Mouse (Mus musculus) stomach, embryonic 14.5 days (tissue): ENCODE measurements around the gene Nop2. TPM values are rescaled to one million over a fixed set of nuclear protein-coding genes. Genes with fewer than 3 reads are reported as not detected.

ENCODE experiments used
- ATAC-seq: fragments of 200-750 bp; cut with Nextera tagmentation; 2 replicates; pipeline ENCODE4 v1.8.0; 2017; ENCODE audit warnings: low read depth, moderate TSS enrichment; ENCODE audit not compliant: insufficient number of reproducible peaks, insufficient read depth, low FRiP score
- H3K27ac ChIP-seq: fragments of 300-500 bp; sonication (generic); 2 replicates; pipeline ENCODE4 v1.5.1; 2014; ENCODE audit warnings: mild to moderate bottlenecking, low read length, moderate library complexity, mixed read lengths
- H3K27me3 ChIP-seq: fragments of 300-500 bp; sonication (generic); 2 replicates; pipeline ENCODE4 v1.6.1; 2014; ENCODE audit warnings: low read length, control low read depth, mixed read lengths; ENCODE audit not compliant: control insufficient read depth, insufficient read depth
- H3K36me3 ChIP-seq: fragments of 300-500 bp; sonication (generic); 2 replicates; pipeline ENCODE4 v1.6.1; 2014; ENCODE audit warnings: mild to moderate bottlenecking, control low read depth, low read length, moderate library complexity, mixed read lengths; ENCODE audit not compliant: control insufficient read depth, insufficient read depth
- H3K4me1 ChIP-seq: fragments of 300-500 bp; sonication (generic); 2 replicates; pipeline ENCODE4 v1.6.1; 2014; ENCODE audit warnings: low read length, control low read depth, mixed read lengths; ENCODE audit not compliant: control insufficient read depth, insufficient read depth
- H3K4me2 ChIP-seq: fragments of 300-500 bp; sonication (generic); replicated peaks from 2 replicates; pipeline ENCODE4 v1.6.1; 2014; ENCODE audit warnings: low read depth, low read length, control low read depth
- H3K4me3 ChIP-seq: fragments of 300-500 bp; sonication (generic); 2 replicates; pipeline ENCODE4 v1.5.1; 2014; ENCODE audit warnings: low read depth, low read length, control low read depth
- H3K9ac ChIP-seq: fragments of 300-500 bp; sonication (generic); replicated peaks from 2 replicates; pipeline ENCODE4 v1.6.1; 2014; ENCODE audit warnings: low read depth, mild to moderate bottlenecking, control low read depth, low read length, moderate library complexity, mixed read lengths
- H3K9me3 ChIP-seq: fragments of 300-500 bp; sonication (generic); 2 replicates; pipeline ENCODE4 v1.6.1; 2016; ENCODE audit warnings: low read depth, low read length, control low read depth; ENCODE audit not compliant: control insufficient read depth
- WGBS: fragments of 180-500 bp; shearing (Covaris S2); extraction: QIAGEN DNeasy Blood & Tissue Kit; methylation state at CpG from one replicate; pipeline ENCODE4 v1.1.7; 2014; 5-methylcytosine and 5-hydroxymethylcytosine counted together
- polyA plus RNA-seq: library from polyadenylated mRNA; unstranded; fragments of >200 nt; fragmentation: Nextera tagmentation; extraction: Ambion mirVana; gene quantifications from 2 replicates; pipeline ENCODE4 v1.2.1, GENCODE M21; 2014

Nop2 gene
- polyA plus RNA-seq, 1 experiment from 2014 or later = 52.3 TPM

DNA sequence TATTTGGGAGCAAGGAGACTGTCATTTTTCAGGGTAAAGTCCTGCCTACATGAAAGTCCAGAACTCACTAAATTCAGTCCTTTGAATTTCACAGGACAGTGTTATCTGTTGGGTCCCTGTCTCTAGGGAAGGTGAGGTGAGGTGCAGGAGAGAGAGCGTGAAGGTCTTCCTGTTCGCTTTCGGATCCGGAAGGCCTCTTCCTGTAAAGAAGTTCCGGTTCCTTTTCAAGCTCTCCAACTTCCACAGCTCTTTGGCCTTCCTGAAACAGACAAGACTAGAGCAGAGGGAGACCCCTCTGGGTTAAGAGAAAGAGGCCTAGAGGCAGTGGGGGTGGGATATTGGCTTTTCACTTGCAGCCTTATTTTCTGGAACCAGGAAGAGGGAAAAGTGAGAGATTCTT, 39.3 kb upstream of the Nop2 start:
- H3K27ac ChIP-seq = no peak overlapping the region
- ATAC-seq = no peak

DNA sequence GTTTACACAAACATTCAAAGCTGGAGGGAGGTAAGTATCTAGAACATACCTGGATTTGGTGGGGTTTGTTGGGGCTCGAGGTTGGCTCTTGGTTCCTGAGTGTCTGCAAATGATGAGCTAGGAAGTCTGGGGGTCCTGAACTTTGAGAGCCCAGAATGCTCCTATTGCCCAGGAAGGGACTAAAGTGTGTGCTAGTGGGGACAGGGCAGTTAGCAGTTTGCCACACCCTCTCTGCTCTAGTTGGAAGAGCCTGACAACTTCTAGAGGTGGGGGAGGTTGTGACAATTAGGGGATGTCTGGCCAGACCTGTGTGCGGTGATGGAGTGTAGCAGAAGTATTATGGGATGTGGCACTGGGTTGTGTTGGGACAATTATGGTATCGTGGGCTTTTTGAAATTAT, 36.9 kb upstream of the Nop2 start:
- Histone ChIP-seq H3K4me1 (peaks cover 34% of the 10 kb centered on the region), H3K36me3 (peaks cover 19% of the 10 kb centered on the region), H3K4me2 (no peak overlapping the region), H3K27me3 (no peaks in the 10 kb centered on the region), H3K9ac (no peak overlapping the region), H3K4me3 (no peak overlapping the region), H3K27ac (peak overlapping the region; percentile 95), H3K9me3 (no peaks in the 10 kb centered on the region)
- ATAC-seq = no peak
- 50% methylated on average over 3 of the region's 3 CpGs for WGBS

More for the DNA sequence above, 39.3 kb upstream of the Nop2 start:
- H3K4me2 ChIP-seq = no peak overlapping the region
- H3K9ac ChIP-seq = no peak overlapping the region
- peaks cover 17% of the 10 kb centered on the region for H3K4me1 ChIP-seq
- H3K4me3 ChIP-seq = no peak overlapping the region
- H3K27me3 ChIP-seq = no peaks in the 10 kb centered on the region
- H3K9me3 ChIP-seq = no peaks in the 10 kb centered on the region
- no peaks in the 10 kb centered on the region for H3K36me3 ChIP-seq
- WGBS = 82% methylated on average over 5 of the region's 5 CpGs

DNA sequence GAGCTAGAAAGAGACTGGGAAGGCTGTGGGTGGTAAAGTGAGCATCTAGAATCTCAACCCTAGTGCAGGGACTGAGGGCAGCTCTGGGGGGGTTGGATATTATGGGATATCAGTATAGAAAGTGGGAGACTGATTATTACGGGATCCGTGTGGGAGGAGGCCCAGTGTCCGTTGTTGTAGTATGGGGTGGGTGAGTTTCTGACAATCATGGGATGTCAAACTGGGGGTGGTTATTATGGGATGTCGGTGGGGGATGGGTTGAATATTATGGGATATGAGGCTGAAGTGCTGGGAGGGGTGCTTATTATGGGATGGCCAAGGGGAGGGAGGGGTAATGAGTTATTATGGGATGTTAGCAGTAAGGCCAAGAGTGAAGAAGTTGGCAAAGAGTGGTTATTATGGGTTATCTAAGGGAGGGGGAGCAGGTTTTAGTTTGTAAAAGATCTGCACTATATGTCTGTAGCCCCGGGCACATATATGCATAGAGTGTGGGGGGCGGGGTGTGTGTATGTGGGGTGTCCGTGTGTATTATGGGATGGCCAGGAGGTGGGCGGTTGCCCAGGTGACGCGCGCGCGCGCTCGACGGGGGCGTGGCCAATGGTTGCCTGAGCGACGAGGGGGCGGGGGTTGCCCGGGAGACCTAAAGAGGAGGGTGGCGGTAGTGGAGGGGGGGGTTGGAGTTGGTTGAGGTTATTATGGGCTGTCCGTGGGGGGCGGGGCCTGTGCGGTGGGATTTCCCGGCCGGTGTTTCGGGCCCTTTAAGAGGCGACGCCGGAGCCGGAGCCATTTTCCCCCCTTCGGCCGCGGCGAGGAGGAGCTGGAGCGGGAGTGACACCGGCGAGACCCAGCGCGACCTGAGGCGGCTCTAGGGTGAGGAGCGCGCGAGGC, 36.1 kb upstream of the Nop2 start, which contains the start of gene Chd4:
Chd4 (plus strand) TSS at position 591 of the 888 bp plus-strand sequence.
- Histone ChIP-seq H3K27ac (peak within 1 kb of the TSS; percentile 95), H3K36me3 (peaks cover 27% of the 10 kb centered on the region), H3K27me3 (no peaks in the 10 kb centered on the region), H3K9me3 (no peaks in the 10 kb centered on the region), H3K9ac (peak within 1 kb of the TSS; percentile 96), H3K4me1 (peaks cover 26% of the 10 kb centered on the region), H3K4me2 (peak within 1 kb of the TSS; percentile 95), H3K4me3 (peak within 1 kb of the TSS; percentile 98)
- peak; percentile 81 for ATAC-seq
- WGBS = 2% methylated on average over 40 of the region's 45 CpGs

DNA sequence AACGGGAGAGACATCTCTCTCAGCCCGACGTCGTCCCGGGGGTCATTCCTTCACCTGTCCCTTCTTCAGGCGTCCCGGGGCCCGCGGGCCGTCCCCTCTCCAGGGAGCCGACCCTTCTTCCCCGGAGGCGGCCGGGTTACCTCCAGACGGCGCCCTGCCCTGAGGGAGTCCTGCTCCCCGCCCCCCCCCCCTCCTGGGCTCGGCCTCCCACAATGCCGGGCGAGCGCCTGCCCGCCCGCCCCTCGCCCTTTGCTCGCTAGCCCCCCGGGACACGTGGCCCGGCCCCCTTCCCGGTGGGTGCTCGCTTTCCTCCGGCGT, 35.5 kb upstream of the Nop2 start:
- peak overlapping the region; percentile 95 for H3K4me2 ChIP-seq
- peak overlapping the region; percentile 96 for H3K9ac ChIP-seq
- ATAC-seq = no peak
- peaks cover 23% of the 10 kb centered on the region for H3K4me1 ChIP-seq
- H3K36me3 ChIP-seq = peaks cover 33% of the 10 kb centered on the region
- peak overlapping the region; percentile 98 for H3K4me3 ChIP-seq
- 0% methylated on average over 22 of the region's 32 CpGs for WGBS
- H3K27ac ChIP-seq = peak overlapping the region; percentile 95
- no peaks in the 10 kb centered on the region for H3K9me3 ChIP-seq
- H3K27me3 ChIP-seq = no peaks in the 10 kb centered on the region

DNA sequence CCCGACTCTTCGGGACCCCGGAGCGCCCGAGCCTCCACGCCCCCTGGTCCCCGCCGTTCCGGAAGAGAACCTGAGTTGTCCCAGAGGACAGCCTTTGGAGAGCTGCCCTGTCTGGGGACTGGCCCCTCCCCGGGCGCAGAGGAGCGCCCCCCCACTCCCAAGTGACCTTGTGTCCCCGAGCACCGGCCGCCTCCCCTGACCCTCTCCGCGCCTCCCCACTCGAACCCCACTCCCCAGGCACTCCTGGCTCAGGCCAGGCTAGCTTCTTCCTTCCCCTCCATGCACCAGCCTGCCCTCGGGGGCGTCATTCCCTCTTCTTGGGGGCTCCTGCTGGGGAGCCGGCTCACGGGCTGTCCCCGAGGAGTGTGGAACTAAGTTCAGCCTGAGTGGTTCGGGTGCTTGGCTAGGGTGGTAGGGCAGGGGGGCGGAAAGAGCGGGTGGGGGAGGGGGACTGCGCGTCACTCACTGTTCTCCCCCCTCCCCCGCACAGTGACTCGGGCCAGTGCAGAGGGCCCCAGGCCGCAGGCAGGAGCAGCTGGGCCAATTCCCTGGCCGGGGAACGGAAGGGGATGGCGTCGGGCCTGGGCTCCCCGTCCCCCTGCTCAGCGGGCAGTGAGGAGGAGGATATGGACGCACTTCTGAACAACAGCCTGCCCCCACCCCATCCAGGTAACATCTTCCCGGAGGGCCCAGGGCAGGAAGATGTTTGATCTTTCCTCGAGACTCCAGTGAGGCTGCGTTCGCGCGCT, 34.9 kb upstream of the Nop2 start:
- Histone ChIP-seq H3K36me3 (peaks cover 38% of the 10 kb centered on the region), H3K27ac (peak overlapping the region; percentile 95), H3K9me3 (no peaks in the 10 kb centered on the region), H3K4me2 (peak overlapping the region; percentile 95), H3K4me3 (peak overlapping the region; percentile 98), H3K9ac (peak overlapping the region; percentile 96), H3K27me3 (no peaks in the 10 kb centered on the region), H3K4me1 (peaks cover 23% of the 10 kb centered on the region)
- peak; percentile 47 for ATAC-seq
- WGBS = 0% methylated on average over 40 of the region's 44 CpGs

DNA sequence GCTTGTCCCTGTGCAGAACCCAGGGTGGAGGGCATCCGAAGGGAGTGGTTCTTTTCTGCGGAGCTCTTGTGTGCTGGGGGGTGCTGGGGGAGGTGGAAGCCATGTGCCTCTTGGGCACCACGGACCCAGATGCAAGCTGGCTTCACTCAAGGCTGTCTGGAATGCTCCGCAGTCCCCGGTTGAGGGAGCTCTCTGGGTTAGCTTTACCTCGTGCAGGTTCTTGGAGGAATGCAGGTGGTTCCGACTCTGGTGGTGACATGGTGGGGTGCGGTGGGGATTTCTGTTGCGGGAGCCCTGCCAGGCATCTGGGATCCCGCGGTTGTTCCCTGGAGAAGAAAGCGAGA, 34.4 kb upstream of the Nop2 start:
- H3K9ac ChIP-seq = peak overlapping the region; percentile 96
- H3K27ac ChIP-seq = peak overlapping the region; percentile 95; the same call in 1 of the 2 replicates
- no peaks in the 10 kb centered on the region for H3K9me3 ChIP-seq
- H3K4me1 ChIP-seq = peaks cover 23% of the 10 kb centered on the region
- ATAC-seq = peak; percentile 6; the same call in 1 of the 2 replicates
- 3% methylated on average over 12 of the region's 12 CpGs for WGBS
- no peaks in the 10 kb centered on the region for H3K27me3 ChIP-seq
- H3K4me2 ChIP-seq = peak overlapping the region; percentile 95
- H3K4me3 ChIP-seq = peak overlapping the region; percentile 98
- peaks cover 44% of the 10 kb centered on the region for H3K36me3 ChIP-seq

DNA sequence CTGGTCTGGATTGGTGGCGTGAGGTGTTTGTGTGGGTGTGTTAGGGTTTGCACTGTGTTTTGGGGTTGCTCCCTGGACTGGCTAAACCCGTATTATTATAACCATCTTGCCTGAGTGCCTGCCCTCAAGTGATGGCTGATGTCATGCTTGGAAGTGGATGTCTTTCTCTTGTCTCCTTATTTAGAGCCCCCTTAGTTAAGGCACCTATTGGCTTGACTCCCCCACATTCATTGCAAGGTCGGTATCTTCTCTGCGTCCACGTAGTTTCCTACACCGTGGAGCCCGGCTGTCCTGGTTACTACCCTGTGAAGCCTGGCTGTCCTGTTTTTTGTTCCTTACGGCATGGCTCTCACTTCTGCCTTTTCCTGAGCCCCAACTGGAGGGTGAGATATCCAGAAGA, 33.8 kb upstream of the Nop2 start:
- Histone ChIP-seq H3K4me1 (peaks cover 23% of the 10 kb centered on the region), H3K9me3 (no peaks in the 10 kb centered on the region), H3K27ac (0 out of 2 replicates have a peak overlapping the region, but pooled peaks have one; percentile 95), H3K4me2 (peak overlapping the region; percentile 95), H3K27me3 (no peaks in the 10 kb centered on the region), H3K9ac (peak overlapping the region; percentile 96), H3K36me3 (peaks cover 50% of the 10 kb centered on the region), H3K4me3 (peak overlapping the region; percentile 98)
- ATAC-seq = no peak
- WGBS = 47% methylated on average over 8 of the region's 8 CpGs

DNA sequence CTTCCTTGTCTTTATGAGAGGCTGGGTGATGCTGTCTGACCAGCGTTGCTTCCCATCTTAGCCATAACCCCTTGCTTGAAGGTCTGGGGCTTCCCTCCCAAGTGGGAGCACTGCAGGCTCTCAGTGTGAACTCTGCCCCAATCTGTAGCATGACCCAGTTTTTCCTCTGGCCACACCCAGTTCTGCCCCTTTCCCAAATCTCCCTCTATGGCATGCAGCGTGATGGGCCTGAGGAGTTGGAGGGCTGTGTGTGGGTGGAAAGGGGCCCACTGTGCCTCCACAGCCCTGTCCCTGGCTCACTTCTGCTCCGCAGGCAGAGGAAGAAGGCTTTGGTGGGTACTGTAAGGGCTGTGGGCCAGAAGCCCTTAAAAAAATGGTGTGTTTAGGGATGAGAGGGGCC, 33.2 kb upstream of the Nop2 start:
- 47% methylated on average over 3 of the region's 3 CpGs for WGBS
- Histone ChIP-seq H3K27me3 (no peaks in the 10 kb centered on the region), H3K4me1 (peaks cover 23% of the 10 kb centered on the region), H3K4me3 (peak overlapping the region; percentile 98), H3K9ac (peak overlapping the region; percentile 14; the same call in 1 of the 2 replicates), H3K4me2 (peak overlapping the region; percentile 95), H3K27ac (peak overlapping the region; percentile 7; the same call in 1 of the 2 replicates), H3K9me3 (no peaks in the 10 kb centered on the region), H3K36me3 (peaks cover 52% of the 10 kb centered on the region)
- no peak for ATAC-seq
